Mouse (Mus musculus): ENCODE measurements around the gene Bcl11b. TPM values are rescaled to one million over a fixed set of nuclear protein-coding genes. Genes with fewer than 3 reads are reported as not detected.

Bcl11b gene
- total and polyA plus RNA-seq, 3 experiments = not detected

GRCm38 (mm10) chr12:107879114-107879777, 124.2 kb downstream of the Bcl11b start:
- Histone ChIP-seq H3K4me1 (ENCODE audit: control insufficient read depth in 1 of 2, insufficient read depth in 2 of 2) (no peaks in the 10 kb centered on the region), H3K27ac (ENCODE audit: insufficient read depth, low read depth) (no peak overlapping the region), H3K27me3 (replicated peaks) (no peaks in the 10 kb centered on the region), H3K4me3 (replicated peaks in 1 of 3; ENCODE audit: low read depth in 2 of 3, low read length in 2 of 3, poor library complexity in 1 of 3) (no peak overlapping the region), H3K79me2 (replicated peaks; ENCODE audit: control insufficient read depth, extremely low read depth, insufficient read depth, poor library complexity, severe bottlenecking) (no peaks in the 10 kb centered on the region), H3K36me3 (replicated peaks in 1 of 2; ENCODE audit: control insufficient read depth in 1 of 2, insufficient read depth in 1 of 2, low read length in 1 of 2) (no peaks in the 10 kb centered on the region), H3K4me2 (ENCODE audit: insufficient read depth, low read depth, poor library complexity, severe bottlenecking) (no peak overlapping the region), H3K9me3 (replicated peaks; ENCODE audit: low read length) (peaks cover 87% of the 10 kb centered on the region), H3K9ac (ENCODE audit: insufficient read depth, low read depth) (no peak overlapping the region)
- dilution Hi-C loops (cut with MboI; ENCODE audit: extremely low pct_ligation_motif_present, extremely low pct_unique_long_range_greater_than_20kb, low sequenced_read_pairs) (no loop called here), in situ Hi-C loops (cut with MboI; ENCODE audit: low pct_ligation_motif_present, low pct_unique_long_range_greater_than_20kb, low sequenced_read_pairs) (no loop called here)
- no peak for DNase-seq (ENCODE audit: extremely low read depth)
- no peak for TF ChIP-seq MAX (IDR thresholded peaks at IDR 0.05; ENCODE audit: low read length)
- no peak for TF ChIP-seq BHLHE40 (IDR thresholded peaks at IDR 0.05; ENCODE audit: low read depth, low read length)
- no peak for TF ChIP-seq NELFE (IDR thresholded peaks at IDR 0.05; ENCODE audit: low read depth, low read length)
- no peak for TF ChIP-seq CHD2 (IDR thresholded peaks at IDR 0.05; ENCODE audit: low read length)
- TF ChIP-seq USF1 (IDR thresholded peaks at IDR 0.05; ENCODE audit: low read depth, low read length) = no peak
- no peak for TF ChIP-seq IRF4 (IDR thresholded peaks at IDR 0.05; ENCODE audit: low read depth, low read length)
- no peak for TF ChIP-seq PAX5 (IDR thresholded peaks at IDR 0.05; ENCODE audit: low read length)
- TF ChIP-seq TBP (conservative IDR thresholded peaks at IDR 0.05; ENCODE audit: low read depth, low read length) = no peak
- TF ChIP-seq ZMIZ1 (IDR thresholded peaks at IDR 0.05; ENCODE audit: low read depth, low read length) = no peak
- no peak for TF ChIP-seq TCF12 (IDR thresholded peaks at IDR 0.05; ENCODE audit: low read depth, low read length)
- no peak for TF ChIP-seq SMC3 (IDR thresholded peaks at IDR 0.05; ENCODE audit: low read depth, low read length)

GRCm38 (mm10) chr12:107876237-107876636, 127.2 kb downstream of the Bcl11b start:
- no peak for DNase-seq (ENCODE audit: extremely low read depth)
- Histone ChIP-seq H3K4me2 (ENCODE audit: insufficient read depth, low read depth, poor library complexity, severe bottlenecking) (no peak overlapping the region), H3K4me1 (ENCODE audit: control insufficient read depth in 1 of 2, insufficient read depth in 2 of 2) (no peaks in the 10 kb centered on the region), H3K9me3 (replicated peaks; ENCODE audit: low read length) (peaks cover 91% of the 10 kb centered on the region), H3K9ac (ENCODE audit: insufficient read depth, low read depth) (no peak overlapping the region), H3K36me3 (replicated peaks in 1 of 2; ENCODE audit: control insufficient read depth in 1 of 2, insufficient read depth in 1 of 2, low read length in 1 of 2) (no peaks in the 10 kb centered on the region), H3K27me3 (replicated peaks) (no peaks in the 10 kb centered on the region), H3K27ac (ENCODE audit: insufficient read depth, low read depth) (no peak overlapping the region), H3K4me3 (replicated peaks in 1 of 3; ENCODE audit: low read depth in 2 of 3, low read length in 2 of 3, poor library complexity in 1 of 3) (no peak overlapping the region), H3K79me2 (replicated peaks; ENCODE audit: control insufficient read depth, extremely low read depth, insufficient read depth, poor library complexity, severe bottlenecking) (no peaks in the 10 kb centered on the region)
- TF ChIP-seq MEF2A (IDR thresholded peaks at IDR 0.05; ENCODE audit: borderline replicate concordance, low read depth, low read length) = no peak
- no peak for TF ChIP-seq KAT2A (IDR thresholded peaks at IDR 0.05; ENCODE audit: insufficient replicate concordance, low read length)
- TF ChIP-seq POLR2AphosphoS2 (IDR thresholded peaks at IDR 0.05; ENCODE audit: low read depth, low read length) = no peak
- no peak for TF ChIP-seq JUN (IDR thresholded peaks at IDR 0.05; ENCODE audit: insufficient read depth, low read depth, low read length)
- TF ChIP-seq ELF1 (IDR thresholded peaks at IDR 0.05; ENCODE audit: low read depth, low read length) = no peak
- TF ChIP-seq MXI1 (IDR thresholded peaks at IDR 0.05; ENCODE audit: low read depth, low read length) = no peak
- no peak for TF ChIP-seq MAZ (IDR thresholded peaks at IDR 0.05; ENCODE audit: low read depth, low read length)
- TF ChIP-seq CHD2 (IDR thresholded peaks at IDR 0.05; ENCODE audit: low read length) = no peak
- no peak for TF ChIP-seq RCOR1 (conservative IDR thresholded peaks at IDR 0.05; ENCODE audit: low read depth, low read length)
- TF ChIP-seq USF2 (conservative IDR thresholded peaks at IDR 0.05; ENCODE audit: low read depth, low read length) = no peak
- no peak for TF ChIP-seq SIN3A (IDR thresholded peaks at IDR 0.05; ENCODE audit: low read length)
- dilution Hi-C loops (cut with MboI; ENCODE audit: extremely low pct_ligation_motif_present, extremely low pct_unique_long_range_greater_than_20kb, low sequenced_read_pairs) = no loop called here
- in situ Hi-C loops (cut with MboI; ENCODE audit: low pct_ligation_motif_present, low pct_unique_long_range_greater_than_20kb, low sequenced_read_pairs) = no loop called here
